Mouse (Mus musculus) spleen, postnatal 36 days (tissue): ENCODE measurements around the gene Zfp281.

ENCODE experiments used
- DNase-seq, 2 experiments: peaks; one replicate each; pipeline ENCODE4 v3.0.0; 2022; ENCODE audit warnings: low spot score in 2 of 2, mixed read lengths in 1 of 2

Zfp281 gene

DNA sequence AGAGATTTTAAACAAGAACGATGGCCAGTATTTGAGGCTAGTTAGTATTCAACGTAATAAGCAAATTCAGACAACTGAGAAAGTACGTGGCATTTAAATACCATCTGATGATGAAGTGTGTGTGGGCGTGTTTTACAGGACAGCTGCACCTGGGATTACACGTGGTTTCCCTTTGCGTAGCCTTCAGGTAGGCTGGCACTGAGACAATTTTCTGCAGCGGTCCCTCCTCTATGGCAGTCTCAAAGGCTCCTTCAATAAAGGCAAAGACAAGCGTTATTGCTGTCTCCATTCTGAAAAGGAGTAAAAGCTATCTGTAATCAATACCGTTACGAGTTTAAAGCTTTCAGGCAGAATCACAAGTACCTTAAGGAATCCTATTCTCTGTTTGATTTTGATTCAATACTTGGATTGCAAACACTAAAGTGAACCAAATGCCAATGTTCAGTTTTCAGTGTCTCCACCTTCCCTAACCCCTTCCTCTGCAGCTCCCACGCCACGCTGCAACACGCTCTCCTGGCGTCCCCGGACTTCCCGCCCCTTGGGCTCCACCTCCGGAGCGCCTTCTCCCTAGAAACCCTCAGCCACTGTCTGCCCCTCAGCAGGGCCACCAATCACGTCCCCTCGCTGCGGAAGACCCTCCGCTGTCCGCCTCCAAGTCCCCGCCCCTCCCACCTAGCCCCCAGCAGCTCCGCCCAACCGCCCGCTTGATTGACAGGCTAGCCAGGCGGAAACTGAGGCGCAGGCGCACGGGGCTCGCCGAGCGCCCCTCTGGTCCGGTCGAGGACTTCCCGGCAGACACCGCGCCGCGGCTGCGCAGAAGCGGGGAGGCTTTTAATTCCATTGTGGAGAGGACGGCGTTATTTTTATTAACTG, at the start of gene Zfp281:
Gene Zfp281, plus strand, starts transcription at position 756 of the 873 bp plus-strand sequence.
- peak; percentile 93 for DNase-seq

DNA sequence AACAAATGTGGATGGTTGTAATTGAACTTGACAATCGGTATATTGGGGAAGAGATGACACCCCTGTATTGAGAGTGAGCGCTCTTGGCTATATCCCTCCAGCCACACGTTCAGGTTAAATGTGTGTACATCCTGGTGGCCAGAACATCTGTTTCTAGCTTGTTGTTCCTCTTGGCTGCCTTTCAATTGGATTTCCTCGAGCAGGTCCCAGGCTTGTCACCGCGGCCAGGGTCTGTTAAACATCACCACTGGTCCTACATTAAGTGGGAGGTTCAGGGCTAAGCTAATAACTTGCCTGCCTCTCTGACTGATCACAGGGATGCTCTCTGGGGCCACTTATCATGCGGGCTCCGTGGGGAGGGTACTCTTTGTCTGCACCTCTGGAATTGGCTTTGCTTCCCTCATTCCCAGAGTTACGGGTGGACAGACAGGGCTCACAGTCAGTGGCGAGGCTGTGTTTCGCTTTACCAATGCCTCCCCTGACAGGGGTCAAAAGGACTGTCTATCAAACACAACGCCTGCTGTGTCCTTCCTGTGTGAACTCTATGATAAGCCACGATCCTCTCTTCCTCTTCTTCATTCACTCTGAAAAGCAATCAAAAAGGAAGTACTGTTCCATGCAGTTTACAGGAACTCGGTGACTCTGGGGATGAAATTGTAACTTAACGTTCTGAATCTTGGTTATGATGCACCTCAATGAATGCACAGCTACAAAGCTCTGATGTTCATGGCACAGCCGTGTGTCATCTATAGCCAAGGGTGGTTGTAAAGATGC, 46.6 kb upstream of the Zfp281 start:
- DNase-seq = no peak

DNA sequence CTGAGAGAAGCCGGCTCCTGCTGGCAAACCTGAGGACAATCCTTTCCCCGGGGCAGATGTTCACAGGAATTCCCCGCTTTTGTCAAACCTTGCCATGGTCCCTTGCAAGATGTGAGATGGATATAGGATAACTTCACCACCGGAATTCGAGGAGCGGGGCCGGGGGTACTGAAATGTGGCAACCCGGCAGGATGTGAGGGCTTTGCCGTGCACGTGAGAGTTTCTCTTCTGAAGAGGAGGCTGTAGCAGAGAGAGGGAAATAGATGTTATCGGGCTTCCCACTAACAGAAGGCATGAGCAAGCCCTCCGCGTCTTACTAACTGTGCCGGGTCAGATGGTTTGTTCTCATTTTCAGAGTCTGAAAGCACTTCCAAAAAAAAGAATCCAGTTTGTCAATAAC, 45.3 kb upstream of the Zfp281 start:
- no peak for DNase-seq

DNA sequence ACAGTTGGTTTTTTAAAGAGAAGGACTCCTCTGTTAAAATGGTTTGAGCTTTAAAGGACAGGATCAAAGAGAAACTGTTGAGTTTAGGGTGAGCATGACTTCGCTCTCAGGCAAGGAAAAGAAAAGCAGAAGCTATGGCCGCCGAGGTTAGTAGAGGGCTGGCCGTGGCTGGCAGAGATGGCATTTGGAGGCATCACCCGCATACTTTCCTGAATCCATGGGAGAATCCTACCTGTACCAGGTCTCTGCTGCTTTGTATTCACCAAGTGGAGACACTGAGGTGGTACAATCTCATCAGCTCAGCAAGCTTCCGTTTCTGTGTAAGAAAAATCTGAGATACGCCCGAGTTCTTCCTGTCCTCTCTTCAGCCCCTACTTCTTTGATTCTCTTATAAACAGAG, 44.4 kb upstream of the Zfp281 start:
- DNase-seq = no peak

DNA sequence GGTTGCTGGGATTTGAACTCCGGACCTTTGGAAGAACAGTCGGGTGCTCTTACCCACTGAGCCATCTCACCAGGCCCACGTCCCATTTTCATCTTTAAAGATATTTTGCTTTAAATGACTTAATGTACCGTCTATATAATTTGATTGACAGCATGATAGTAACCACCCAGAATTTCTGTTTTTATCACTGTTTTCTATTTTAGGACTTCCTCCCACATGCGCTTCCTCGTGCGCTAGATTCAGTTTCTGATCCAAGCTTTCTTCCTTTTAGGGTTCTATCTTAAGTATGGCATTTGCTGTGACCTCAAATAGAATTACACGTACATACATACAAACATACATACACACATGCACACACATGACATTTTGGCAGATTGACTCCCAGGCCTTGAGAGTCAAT, 42.9 kb upstream of the Zfp281 start:
- no peak for DNase-seq

DNA sequence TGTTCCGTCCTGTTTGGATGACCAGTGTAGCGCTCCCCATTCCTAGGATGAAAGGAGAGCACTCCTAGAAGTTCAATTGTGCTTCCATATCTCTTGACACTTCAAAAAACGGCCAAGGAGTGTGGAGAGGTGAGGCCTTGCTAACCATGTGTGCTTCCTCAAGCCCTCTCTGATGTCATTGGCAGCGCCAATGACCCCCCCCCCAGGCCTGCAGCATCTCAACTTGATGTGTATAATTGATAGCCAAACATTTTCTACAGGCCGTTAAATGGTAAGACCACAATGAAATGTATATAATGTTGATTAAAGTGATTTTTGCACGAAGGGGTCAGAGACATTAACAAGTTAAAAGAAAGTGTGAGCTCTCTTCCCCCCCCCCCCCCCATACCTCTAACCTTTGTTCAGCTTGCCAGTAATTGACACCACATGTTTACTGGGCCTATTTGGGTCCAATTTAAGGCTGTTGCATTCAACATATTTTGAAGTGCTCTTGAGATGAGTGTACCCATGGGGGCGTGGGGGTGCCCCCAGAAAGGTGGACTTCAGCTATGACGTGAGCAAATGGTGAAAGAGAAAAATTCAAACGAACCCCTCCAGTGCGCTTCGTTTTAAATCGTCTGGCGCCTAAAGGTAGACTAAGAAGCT, 36.8 kb upstream of the Zfp281 start:
- DNase-seq = no peak

DNA sequence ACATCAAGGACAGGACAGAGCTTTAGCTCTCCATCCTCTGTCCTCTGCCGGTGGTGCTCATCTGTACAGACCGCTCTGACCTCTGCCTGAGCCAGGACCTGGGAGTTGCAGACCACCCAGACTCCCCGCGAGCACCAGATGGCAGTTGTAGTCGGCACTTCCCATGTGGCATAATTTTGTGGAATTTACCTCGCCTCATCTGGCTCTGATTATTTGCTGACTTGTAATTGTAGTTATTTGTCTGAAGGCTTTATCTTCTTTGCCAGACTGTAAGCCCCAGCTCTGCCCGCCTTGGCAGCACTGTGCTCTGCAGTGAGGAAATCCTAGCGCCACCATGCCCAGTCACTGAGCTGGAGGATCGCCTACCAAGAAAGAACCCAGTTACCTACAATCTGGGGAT, 35.8 kb upstream of the Zfp281 start:
- no peak for DNase-seq

DNA sequence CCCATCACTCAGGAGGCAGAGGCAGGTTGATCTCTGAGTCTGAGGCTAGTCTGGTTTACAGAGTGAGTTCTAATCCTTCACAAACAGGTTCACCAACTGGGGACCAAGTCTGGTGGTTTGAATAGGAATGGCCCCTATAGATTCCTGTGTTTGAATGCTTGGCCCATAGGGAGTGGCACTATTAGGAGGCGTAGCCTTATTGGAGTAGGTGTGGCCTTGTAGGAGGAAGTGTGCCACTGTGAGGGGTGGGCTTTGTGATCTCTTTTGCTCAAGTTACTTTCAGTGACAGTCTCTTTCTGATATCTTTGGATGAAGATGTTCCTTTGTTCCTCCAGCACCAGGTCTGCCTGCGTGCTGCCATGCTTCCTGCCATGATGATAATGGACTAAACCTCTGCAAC, 32.0 kb upstream of the Zfp281 start:
- DNase-seq = no peak

DNA sequence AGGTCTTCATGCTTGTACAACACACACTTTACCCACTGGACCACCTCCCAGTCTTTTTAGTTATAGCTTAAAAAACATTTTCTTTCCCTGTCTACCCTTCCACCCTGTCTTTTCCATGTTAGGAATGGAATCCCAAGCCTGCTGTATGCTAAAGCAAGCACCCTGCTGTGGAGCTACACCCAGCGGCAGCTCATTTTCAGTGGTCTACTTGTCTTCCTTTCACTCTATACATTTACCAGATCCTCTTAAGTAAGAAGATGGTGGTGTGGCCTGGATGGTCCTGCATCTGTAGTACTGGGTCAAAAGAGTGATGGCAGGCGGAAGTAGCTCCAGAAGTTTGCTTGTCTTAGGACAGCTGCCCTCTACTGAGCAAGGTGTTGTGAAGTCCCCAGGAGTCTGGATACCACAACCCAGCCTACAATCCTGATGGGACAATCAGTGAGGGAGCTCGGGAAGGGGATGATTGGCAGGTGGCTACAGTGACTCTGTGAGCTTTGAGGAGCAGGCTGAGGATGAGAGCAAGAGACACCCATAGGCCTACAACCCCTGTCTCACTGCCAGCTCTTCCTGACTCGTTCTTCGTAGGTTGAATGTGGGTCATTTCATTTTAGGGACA, 30.4 kb upstream of the Zfp281 start:
- DNase-seq = no peak

DNA sequence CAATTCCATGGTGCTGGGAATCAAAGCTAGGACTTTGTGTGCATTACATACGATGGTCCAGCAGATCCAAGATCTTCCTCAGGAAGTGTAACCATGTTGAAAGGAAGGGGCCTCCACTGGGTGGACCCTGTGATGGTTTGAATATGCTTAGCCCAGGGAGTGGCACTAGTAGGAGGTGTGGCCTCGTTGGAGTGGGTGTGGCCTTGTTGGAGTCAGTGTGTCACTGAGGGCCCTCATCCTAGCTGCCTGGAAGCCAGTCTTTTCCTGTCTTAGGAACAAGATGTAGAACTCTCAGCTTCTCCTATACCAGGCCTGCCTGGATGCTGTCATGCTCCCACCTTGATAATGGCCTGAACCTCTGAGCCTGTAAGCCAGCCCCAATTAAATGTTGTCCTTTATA, 27.9 kb upstream of the Zfp281 start:
- no peak for DNase-seq

DNA sequence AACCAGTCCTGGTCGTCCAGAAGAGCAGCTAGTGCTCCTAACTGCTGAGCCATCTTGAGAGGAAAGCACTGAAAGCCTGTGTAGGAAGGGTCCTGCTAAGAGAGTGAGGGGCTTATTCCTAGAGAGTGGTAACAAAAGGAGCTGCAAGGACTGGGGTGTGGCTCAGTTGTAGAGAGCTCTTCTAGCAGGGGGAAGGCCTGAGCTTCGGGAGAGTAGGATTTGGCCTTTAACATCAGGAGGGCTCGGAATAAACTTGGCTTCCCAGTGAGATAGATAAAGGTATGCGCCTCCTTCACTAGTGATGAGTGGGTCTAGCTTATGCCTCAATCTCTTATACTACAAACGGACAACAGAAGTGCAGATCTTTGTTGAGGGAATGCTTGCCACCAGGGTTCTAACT, 26.4 kb upstream of the Zfp281 start:
- no peak for DNase-seq

DNA sequence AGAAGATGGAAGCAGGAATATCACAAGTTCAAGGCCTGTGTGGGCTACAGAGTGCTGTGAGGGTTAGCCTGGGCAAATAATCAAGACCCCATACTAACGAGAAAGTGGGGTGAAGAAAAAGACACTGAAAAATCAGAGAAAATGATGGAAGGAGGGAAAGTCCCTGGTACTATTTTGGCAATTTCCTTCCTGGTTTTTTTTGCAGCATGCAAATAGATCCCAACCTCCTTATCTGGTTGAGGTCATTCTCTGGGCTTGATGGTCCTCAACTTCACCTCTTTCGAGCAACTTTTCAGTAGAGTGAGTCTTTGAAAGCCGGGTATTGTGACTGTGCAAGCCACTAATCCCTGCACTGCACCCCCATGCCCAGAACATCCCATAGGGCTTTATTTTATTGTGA, 24.6 kb upstream of the Zfp281 start:
- no peak for DNase-seq

DNA sequence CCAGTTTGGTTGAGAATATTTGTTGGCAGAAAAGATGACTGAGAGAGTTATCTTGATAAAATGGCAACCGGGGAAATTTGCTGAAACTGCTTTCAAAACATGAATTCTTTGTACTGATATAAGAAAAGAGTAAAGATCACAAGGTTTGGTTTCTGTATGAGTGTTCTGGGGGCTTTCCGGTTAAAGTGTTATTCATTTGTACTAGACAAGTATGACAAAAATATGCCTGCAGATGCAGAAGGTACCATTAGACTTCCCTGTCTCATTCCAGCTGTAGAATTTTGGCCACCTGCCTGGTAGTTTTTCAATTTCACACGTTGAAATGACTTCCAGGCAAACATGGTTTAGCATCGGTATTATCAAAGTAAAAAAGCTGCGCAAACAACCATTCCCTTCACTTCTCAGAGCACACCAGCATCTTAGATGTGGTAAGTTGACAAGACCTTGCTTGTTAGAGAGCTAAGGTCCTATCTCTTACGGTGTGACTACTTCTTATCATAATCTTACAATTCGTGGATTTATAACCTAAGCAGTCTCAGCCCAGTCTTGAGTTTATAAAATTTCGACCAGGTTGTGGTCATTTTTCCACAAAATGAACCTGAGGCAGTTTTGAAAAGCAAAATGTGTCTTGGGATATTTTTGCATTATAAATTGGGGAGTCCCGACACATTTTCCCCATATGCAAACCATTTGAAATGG, 23.9 kb upstream of the Zfp281 start:
- no peak for DNase-seq

DNA sequence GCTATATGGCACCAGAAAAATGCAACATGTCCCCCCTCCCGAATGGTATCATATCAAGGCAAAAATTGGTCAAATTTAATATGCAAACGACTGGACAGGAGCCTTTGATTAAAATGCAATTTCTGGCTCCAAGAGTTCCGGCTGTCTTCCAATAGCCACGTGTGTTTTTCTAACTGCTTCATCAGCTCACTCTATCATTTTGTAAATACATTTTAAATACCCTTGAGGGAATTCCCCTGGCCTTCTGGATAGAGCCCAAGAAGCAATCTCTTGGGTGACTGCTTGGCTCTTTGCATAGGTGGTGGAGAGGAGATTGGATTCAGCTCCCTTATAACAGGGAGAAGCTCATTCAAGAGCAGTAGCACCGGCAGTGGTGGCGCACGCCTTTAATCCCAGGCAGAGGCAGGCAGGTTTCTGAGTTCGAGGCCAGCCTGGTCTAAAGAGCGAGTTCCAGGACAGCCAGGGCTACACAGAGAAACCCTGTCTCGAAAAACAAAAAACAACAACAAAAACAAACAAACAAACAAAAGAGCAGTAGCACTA, 23.3 kb upstream of the Zfp281 start:
- no peak for DNase-seq

DNA sequence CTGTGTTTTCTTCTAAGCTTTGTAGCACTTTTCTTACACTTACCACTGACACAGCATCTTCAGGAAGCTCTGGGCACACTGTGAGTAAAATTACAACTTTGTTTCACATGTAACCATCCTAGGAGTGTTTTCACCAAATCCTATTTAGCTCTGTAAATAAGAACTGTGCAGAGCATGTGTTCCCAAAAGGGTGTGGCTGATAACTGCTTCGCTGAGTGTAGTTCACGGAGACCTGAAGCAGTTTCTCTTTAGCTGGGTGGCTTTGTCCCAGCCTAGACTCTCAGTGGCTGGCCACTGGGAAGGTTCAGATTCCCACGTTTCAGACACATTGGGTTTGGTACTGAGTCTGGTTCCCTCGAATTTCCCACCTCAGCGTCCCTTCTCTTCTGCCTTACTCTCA, 22.4 kb upstream of the Zfp281 start:
- no peak for DNase-seq

DNA sequence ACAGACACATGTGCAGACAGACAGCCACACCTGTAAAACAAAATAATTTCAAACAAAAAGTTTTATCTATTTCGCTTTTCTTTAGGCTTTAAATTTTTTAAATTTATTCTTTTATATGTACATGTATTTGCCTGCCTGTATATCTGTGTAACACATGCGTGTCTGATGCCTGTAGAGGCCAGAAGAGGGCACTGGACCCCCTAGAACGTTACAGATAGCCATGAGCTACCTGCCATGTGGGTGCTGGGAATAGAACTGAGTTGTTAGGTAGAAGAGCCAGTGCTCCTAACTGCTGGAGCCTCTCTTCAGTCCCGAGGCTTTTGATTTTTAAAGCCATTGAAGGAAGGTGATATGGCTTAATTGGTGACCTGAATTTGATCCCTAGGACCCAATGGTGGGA, 20.5 kb upstream of the Zfp281 start:
- no peak for DNase-seq

DNA sequence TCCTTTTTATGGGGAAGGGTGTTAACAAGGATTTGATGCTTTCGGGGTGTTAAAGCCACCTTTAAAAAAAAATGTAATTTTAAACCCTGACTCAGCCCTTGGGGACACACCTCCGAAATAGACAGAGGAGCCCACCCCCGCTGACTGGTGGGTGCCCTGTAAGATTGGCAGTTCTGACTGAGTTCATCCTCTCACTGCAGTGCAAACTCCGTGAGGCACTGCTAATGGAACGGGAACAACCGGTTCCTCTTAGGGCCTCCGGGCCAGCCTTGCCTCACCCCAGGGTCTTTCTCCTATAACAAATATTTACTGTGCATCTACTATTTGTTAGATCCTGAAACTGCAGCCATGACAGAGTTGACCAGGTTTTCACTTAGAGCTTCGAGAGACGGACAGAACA, 18.9 kb upstream of the Zfp281 start:
- DNase-seq = no peak

DNA sequence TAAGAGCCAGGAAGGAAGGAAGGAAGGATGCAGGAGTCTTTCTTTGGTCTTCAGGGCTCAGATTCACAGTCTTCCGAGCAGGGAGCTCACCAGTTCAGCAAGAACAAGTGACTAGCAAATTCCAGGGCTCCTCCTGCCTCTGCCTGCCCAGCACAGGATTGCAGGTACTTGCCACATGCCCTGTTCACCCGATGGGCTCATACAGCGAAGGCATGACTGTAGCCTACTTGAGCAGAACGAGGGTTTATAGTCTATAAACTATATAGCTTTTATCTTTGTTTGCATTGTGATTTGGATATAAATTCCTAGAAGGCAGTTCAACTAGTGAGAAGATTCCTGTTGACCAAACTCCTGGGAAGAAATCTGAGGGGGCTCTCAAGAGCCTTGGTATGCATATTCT, 18.4 kb upstream of the Zfp281 start:
- no peak for DNase-seq

DNA sequence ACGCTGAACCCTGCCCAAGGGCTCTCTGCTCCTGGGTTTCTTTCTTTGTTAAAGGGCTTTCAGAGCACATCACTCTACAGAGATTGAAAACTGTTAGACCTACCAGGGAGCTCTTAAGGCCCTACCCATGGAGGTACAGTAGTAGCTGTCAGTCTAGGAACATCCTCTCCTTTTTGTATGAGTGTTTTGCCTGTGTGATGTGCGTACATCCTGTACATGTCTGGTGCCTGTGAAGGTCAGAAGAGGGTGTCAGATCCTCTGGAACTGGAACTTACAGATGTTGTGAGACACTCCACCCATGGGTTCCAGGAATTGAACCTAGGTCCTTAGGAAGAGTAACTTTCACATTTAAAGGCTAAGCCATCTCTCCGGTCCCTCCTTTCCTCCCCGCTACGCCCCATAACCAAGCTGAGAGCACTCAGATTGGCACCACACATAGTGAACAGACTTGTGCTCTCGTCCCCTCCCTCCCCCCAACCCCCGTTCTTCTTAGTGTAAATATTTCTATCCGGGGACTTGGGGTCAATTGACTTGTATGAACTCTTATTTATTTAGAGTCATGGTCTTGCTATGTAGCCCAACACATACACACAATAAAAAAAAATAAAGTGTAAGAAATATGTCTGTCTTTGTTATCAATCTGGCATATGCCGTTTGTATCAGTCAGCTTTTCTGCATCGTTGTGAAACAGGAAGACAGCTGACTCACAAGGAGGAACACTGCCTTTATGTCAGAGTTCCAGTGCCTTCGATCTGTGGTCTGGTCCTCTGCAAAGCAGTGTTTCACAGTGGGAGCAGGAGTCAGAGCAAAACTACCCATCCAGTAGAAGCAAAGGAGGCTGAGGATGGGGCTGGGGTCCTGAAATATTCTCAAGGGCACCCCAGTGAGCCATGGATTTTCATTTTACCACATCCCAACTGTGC, 16.1 kb upstream of the Zfp281 start:
- DNase-seq = no peak

DNA sequence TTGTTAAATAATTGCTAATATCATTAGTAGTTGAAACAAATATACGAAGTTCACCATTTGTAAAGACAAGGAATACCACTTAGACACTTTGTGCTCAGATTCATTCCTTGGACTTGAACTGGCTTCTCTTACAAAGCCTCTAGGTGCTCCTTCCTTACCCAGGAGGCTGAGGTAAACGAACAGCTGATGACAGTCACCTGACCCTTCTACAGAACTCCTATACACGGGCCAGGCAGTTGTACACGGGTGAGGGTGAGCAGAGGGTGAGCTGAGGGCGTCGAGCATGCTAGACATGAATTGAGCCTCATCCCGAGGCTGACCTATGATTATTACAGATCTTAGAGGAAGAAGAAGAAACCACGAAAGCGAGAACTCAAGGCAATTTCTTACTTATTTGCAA, 12.9 kb upstream of the Zfp281 start:
- DNase-seq = no peak
